Mouse (Mus musculus): ENCODE results near the gene Prss56. TPM values are rescaled to one million over a fixed set of nuclear protein-coding genes. Genes with fewer than 3 reads are reported as not detected.

Gene Prss56
- not detected for total RNA-seq (2021)
- long read RNA-seq, experiment 1 = 0 reads
- long read RNA-seq, experiment 2 = 0 reads

DNA sequence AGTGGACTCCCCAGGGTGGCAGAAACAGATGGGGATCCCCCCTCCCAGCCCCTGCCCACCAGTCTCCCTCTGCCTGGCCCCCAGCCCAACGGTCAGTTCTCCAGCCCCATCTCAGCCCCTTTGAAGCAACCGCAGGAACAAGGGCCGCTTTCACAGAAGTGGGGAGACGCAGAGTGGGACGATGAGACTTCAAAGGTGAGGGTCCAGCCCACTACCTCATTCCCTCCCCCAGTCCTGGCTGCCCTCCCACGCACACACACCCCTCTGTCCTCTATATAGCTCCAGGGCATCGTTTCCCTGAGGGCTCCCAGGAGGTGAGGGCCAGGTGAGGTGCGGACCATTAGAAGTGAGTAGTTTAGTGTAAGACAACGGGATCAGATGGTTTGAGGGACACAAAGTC, at the start of gene Prss56:
Gene Prss56 (plus strand): TSS at position 301 of the 400 bp plus-strand sequence.
- DNase-seq (ENCODE audit: low spot score in 2 of 2) = no peak

DNA sequence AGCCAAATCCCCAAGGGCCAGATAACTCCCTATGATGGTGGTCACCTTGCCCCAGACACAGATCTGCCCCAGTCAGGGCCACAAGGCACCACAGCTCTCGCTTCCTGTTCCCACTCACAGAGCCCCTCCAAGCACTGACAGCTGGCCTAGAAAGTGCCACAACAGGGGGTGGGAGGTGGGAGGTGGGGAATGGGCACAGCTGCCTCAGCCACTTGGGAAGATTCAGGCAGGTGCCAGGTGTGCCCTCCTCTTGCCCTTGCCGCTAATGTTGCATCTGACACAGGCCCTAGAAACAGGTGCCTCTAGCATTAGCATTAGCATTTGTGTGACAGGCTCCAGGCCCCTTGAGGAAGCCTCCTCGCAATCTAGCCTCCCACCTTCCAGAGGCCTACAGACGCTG, 41.6 kb upstream of the Prss56 start:
- no peak for DNase-seq (ENCODE audit: low spot score in 2 of 2)

DNA sequence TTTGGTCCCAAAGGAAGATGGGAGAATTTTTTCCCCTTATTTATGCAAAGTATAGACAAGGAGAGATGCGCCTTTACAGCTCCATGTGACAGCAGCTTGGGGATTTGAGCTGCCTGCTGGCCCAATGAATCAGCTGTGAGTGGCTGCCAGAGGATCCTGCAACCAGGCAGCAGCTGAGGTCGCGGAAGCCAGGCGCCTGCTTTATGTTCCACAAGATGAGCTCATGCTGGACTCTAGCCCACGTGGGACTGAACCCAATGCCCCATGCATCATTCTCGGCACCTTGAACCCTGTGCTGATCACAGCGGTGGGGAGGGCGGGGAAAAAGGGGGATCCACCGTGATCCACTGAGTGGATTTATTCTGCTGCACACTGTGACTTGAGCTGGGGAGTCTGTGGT, 40.7 kb upstream of the Prss56 start:
- DNase-seq (ENCODE audit: low spot score in 2 of 2) = peak in 1 of 2 experiments; percentile 66

DNA sequence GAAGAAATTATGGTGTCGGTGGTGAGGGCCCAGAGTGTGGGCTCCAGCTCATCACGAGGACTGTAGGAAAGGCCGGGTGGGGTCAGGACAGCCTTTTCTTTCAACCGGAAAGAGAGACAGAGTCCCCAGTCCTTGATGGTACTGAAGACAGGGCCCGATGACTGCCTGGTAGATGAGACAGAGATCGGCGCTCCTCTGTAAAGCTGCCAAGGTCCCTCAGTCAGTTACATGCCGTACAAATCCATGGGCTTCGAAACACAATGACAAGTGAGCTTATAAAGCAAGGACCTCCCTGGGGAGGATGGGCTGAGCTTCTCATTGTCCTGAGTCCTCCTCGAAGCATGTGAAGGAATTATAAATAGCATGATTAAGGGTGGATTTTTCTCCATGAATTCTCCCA, 40.0 kb upstream of the Prss56 start:
- DNase-seq (ENCODE audit: low spot score in 2 of 2) = no peak

DNA sequence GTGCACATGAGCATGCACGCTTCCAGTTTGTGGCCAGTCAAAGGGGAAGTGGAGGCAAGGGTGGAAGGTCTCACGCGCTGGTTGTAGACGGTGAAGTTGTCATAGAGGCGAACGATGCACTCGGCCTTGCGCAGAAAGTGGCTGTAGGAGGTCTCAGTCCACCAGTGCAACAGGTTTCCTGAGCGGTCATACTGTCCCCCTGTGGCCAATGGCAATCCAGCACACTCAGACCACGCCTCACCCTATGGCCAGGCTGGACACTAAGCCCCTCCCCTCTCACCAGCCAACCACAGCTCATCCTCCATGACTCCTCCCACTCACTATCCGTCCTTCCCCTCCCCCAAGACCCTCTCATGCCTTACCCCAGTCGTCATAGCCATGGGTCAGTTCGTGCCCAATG, 33.7 kb upstream of the Prss56 start:
- no peak for DNase-seq (ENCODE audit: low spot score in 2 of 2)

DNA sequence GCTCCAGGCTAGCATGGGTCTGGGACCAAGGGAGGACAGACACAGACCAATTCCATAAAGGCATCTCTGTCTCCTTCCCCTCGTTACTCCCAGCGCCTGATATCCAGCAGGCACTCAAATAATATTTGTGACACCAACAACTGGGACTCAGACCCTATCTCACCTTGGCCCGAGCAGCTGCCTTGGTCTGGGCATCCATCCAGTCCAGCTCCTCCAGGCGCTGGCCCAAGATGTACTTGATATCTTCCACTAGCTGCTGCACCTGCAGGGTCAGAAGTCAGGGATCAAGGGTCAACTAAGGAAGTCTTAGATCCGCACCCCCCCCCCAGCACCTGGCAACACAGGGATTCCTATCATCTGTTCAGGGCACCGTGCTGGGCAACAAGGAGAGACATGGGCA, 31.8 kb upstream of the Prss56 start:
- no peak for DNase-seq (ENCODE audit: low spot score in 2 of 2)

DNA sequence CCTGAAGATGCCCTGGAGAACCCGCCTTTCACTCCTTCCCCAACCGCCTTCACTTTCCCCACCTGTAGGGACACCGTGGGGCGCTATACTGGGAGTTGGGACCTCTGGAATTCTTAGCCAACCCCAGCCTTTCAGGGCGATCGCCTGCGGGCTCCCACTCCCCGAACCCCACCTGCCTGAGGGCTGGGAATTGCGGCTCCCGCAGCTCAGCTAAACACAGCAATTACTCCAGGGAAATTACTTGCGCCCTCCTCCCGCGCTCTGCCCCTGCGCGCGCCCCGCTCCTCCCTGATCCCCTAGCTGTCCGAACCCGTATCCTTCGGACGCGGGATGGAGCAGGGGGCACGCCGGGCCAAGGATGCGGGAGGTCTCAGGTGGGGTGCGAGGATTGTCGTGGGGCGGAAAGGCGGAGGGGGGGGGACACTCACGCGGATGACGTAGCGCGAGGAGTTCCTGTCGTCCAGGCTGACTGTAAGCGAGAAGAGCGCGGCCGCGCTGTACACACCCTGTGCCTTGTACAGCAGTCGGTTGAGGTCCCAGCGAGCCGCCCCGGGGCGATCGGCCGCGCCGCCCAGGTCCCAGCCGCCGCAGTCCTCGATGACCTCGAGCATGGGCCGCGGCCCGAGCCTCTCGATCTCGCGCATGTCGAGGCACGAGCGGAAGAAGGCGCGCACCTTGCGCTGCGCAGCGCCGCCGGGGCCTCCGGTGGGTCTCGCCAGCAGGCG, 29.2 kb upstream of the Prss56 start:
- no peak for DNase-seq (ENCODE audit: low spot score in 2 of 2)

DNA sequence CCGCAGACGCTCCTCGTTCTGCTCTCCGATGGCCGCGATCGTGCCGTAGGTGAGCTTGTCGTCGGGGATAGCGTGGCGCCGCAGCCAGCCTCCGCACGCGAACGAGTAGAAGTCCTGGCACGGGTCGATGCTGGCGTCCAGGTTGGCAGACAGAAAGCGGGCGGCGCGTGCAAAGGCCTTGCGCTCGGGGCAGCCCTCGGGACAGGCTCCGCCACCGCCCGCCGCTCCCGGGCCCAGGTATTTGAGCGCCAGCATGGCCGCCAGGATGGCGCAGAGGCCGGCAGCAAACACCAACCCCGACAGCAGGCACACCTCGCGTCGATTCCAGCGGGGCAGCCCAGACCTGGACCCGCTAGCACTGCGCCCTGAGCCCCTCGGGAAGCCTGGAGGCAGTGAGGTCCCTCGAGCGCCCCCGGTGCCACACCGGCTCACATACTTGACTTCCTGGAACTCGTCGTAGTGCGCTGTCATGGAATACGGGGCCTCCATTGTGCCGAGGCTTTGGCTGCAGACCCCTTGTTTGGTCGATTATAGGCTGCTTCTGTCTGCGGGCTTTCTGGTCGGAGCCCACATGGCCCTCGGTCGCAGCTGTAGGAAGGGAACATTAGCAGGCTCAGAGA, 28.5 kb upstream of the Prss56 start:
- no peak for DNase-seq (ENCODE audit: low spot score in 2 of 2)

DNA sequence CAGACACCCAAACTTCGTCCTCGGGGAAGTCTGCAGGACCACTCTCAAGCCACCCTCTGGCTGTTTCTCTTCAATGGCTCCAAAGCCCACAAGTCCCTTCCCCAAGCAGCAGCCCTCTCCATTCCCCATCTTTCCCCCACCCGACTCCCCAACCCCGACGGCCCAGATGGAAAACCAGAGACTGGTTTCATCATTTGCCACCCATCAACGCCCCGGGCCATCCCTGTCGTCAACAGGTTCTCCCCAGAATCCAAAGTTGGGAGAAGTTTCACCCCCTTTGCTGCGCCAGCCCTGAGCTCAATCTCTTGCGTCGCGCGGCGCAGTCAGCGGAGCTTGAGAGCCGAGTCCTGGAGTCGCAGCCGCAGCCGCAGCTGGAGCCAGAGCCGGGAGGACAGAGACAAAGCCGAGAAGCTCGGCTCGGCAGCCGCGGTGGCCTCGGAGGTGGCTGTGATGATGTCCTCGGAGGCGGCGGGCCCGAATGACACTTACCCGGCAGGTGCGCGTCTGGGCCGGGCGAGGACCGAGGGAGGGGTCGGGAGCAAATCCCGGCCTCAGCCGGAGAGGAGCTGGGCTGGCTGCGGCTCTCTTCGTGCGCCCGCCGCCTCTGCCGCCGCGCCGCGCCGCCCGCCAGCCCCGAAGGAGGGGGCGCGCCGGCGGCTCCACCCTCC, 27.4 kb upstream of the Prss56 start:
- DNase-seq (ENCODE audit: low spot score in 2 of 2) = no peak

DNA sequence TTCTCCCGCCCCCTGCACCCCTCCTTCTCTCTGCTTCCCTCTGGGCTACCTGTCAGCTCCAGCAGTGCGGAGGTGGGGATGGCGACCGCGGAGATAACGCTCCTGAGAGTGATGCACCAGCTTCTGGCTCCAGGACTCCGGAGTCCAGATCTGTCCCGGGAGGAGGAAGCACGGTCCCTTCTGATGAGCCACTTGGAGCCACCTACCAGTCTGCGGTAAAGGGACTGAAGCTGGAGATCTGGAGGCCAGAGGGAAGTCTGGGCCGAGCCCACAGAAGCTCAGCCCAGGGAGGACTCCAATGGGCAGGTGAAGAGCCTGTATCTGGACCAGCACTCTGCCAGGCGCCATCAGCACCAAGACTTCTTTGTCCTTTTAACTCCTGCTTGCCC, 26.9 kb upstream of the Prss56 start, which contains the start of gene Ecel1:
Gene Ecel1 (minus strand): TSS at position 323 of the 389 bp plus-strand sequence.
- no peak for DNase-seq (ENCODE audit: low spot score in 2 of 2)

DNA sequence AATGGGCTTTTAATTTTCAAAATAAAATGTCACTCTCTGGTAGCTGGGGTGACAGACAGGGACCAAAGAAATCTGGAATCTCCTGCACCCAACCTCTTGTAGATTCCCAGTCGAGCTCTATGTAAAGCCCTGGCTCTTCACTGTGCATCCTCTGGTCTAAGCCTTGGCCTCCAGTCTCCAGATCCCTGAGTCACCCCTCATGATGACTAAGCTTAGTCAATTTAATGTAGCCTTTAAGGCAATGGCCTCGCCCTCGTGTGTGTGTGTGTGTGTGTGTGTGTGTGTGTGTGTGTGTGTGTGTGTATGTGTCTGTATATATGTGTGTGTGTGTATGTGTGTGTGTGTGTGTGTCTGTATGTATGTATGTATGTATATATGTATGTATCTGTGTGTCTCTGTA, 23.7 kb upstream of the Prss56 start:
- DNase-seq (ENCODE audit: low spot score in 2 of 2) = no peak

DNA sequence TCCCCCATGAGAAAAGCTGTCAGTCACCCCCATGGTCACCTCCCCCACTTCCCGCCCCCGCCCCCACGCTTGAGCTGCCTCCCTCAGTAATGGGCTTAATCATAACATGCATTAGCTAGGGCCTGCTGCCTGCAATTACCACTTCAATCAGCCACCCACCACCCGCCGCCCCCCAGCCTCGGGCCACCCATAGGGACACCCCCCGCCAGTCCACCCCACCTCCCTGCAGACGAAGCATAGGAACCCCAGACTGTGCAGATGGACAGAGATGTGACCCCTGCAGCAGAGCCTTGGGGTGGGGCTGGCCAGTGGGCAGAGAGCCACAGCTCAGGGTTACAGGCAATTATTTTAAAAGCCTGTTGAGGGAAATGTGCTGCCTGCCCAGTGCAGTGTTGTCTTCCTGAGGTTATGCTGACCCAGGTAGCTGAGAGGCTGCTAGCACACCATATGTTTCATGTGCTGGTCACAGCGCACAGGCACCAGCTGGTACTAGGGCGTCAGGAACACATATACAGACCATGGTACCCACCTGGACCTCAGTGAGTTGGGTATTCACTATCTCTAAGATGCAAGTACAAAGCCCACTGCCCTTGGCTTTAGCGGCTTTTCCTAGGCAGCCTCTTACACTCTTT, 18.8 kb upstream of the Prss56 start:
- no peak for DNase-seq (ENCODE audit: low spot score in 2 of 2)

DNA sequence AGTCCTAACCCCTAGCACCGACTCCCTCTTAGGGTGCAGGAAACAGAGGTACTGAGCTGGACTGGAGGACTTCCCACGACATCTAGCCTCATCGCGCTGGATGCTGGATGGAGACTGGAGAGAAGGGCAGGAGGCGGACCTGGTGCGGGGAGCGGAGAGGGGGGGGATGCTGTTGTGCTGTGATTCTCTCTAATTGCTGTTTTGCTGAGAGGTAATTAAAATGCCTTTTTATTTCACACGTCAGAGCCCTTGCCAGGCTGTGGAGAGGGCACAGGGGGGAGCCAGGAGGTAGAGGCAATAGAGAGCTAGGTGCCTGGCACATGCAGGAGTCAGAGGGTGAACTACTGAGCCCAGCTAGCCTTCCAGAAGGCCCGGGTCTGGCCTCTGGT, 18.3 kb upstream of the Prss56 start:
- DNase-seq (ENCODE audit: low spot score in 2 of 2) = no peak

DNA sequence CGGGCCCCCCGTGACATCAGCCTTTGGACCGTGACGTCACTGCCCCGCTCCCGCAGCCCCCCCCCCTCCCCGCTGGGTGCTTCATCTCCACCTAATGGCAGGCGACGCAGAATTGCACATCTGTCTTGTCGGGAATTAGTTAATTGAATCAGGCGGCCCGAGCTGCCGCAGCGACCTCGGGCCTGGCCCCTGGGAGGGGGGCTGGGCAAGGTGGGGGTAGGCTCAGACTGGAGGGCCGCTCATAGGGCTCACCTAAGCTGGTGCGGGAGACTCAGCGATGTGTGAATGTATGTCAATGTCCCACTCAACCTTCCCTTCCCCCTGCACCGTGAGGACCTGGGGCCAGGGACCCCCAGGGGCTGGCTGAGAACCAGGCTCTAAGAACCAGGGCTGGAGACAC, 12.7 kb upstream of the Prss56 start:
- no peak for DNase-seq (ENCODE audit: low spot score in 2 of 2)

DNA sequence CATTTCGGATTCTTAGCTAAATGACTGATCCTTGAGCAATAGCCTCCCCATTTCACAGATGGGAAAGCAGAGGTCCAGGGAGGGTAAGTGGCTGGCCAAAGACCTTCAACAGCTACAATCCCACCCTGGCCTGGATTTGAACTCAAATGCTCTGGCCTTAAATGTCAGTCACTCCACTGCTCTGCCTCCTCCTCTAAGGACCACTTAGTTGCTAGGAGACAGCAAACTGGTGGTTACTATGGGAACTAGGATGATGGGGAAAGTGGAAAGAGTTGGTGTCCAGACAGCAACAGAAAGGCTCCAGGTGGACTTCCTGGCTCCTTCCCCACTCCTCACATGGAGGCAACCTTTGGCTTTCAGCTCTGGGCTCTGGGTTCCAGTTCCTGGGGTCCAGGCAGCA, 11.8 kb upstream of the Prss56 start:
- DNase-seq (ENCODE audit: low spot score in 2 of 2) = no peak

DNA sequence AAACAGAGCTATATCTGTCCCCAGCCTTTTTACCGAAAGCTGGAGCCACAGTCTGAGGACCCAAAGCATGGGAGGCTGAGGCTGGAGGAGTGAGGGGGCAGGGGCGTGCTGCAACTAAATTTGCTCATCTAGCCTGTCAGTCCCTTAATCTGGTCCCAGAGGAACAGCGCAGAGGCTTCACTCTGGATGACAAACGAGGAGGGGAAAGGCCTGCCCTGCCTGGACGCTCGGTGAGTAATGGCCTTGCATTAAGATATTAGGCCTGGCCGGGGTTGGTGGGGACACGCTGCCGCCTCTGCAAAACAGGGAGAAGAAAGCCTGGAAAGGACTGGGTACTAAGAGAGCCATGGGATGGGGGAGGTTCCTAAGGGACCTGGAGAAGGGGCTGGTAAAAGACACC, 10.8 kb upstream of the Prss56 start:
- no peak for DNase-seq (ENCODE audit: low spot score in 2 of 2)

DNA sequence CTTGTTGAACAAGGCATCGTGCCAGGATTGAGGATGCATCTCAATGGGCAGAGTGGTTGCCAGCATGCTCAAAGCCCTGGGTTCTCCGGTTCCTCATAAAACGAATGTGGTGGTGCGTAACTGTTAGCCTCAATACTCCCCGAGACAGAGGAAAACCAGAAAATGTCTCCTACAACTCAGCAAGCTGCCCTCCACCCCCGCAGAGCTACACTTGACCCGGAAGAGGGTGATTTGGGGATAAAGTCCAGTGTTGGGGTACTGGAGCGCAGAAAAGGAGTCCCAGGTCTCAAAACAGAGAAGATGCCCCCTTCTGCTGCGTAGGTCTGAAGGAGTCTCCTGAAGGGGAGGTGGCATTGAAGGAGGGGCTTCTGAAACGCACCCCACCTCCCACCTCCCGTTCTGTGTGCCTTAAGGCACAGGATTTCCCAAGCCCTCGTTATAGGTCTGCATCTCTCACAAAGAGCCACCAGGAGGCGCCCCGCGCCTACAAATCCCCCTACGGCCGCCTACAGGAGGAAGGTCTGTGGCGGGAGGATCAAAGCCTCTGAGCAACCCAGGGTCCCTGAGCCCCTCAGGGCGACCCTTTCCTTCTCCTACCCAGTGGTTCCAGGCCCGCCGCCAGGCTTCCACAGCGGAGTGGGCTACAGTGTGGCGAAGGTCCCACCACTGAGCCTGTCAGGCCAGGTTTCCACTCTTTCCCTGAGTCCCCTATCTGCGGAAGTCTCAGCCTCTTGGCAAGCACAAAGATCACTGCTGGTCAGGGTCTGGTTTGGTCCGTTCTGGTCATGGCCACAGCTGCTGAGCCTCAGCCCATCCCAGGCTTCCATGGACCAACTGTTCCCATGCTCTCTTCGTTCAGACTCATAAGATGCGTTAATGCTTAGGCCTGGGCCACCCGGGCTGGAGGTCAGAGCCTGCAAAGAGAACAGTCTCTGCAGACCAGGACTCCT, 8.8 kb upstream of the Prss56 start:
- DNase-seq (ENCODE audit: low spot score in 2 of 2) = peak; percentile 63 to 65

DNA sequence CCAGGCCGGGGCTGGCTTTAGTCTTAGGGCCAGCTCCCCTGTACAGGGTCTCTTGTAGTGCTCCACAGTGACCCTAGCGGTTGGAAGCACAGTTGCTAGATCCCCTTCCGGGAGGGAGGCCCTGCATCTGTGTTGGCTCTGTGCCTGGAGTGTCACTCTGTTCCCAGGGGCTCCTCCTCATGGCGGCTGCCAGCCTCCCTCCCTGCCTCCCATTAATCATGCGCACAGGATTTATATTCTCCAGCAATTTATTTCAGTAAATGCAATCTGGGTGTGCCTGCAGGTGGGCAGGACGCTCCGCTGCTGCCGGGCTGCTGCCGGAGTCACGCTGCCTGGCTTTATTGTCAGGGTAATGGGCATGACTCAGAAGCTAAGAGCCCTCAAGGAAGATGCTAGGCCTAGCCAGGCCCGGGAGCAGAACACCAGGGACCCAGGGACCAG, 7.2 kb upstream of the Prss56 start:
- DNase-seq (ENCODE audit: low spot score in 2 of 2) = peak; percentile 65 to 76

DNA sequence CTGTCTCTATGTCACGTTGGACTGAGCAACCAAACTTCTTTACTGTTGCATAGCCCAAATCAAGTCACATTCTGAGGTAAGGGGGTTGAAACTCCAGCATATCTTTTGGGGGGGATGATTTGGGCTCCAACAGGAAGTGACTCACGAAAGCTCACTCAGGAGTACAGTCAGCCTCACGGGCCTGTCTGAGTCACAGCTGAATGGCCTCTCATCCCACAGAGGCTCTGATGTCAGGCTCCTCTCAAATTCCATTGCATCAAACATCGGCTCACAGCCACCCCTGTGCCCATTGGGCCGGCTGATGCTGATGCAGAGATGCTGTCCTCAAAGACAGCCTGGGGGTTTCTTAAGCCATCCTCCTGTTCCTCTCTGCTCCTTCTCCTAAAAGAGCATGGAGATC, 2.2 kb upstream of the Prss56 start:
- no peak for DNase-seq (ENCODE audit: low spot score in 2 of 2)

DNA sequence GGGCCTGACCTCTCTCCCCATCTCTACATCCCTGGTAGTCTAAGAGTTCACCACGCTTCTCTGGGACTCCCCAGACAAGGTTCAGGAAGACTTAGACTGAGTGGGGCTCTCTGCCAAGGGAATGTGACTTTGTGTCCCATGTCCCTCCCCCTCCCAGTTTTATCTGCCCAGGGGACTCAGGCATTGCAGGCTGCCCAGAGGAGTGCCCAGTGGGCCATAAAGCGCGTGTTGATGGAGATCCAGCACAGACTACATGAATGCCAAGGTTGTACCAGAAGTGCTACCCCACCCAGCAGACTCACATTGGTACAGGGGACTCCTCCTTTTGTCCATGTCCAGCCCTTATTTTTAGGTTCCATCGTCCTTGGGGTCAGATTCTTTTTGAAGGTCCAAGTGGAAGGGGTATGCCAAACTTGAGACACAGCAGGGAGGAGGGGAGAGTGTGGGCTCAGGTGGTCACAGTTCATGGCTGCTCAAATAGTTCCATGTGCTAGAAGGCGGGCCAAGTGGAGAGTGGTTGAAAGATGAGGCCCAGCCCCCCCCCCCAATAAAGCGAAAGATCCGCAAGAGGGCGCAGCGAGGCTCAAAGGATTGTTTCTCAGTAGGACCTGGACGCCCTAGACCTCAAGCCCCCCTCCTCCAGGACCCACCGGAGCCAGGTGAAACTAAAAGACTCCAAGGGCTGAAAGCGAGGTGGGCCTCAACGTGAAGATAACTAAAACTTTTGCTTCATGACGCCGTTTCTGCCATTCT, 1.1 kb downstream of the Prss56 start:
- DNase-seq (ENCODE audit: low spot score in 2 of 2) = no peak

Data from gastrocnemius, postnatal 4 days (tissue).